Mouse (Mus musculus) central nervous system, embryonic 14 days (tissue): ENCODE data around the gene Rrp7a. TPM values are rescaled to one million over a fixed set of nuclear protein-coding genes. Genes with fewer than 3 reads are reported as not detected.

Source experiments
- polyA plus RNA-seq: library from polyadenylated mRNA; depleted of rRNA; stranded (reverse); fragments of >200 nt; gene quantifications from 2 replicates; pipeline ENCODE4 v1.2.3, GENCODE M21; 2012; rRNA removed

Gene Rrp7a
- 99.1 and 101 TPM in 2 replicates for polyA plus RNA-seq

GRCm38 (mm10) chr15:83122566-83123145 lies at the start of gene Rrp7a:
Rrp7a (minus strand) TSS chr15:83122801.

GRCm38 (mm10) chr15:83149196-83150072 lies 26.8 kb upstream of the Rrp7a start, which contains the start of gene Poldip3:
Poldip3 (minus strand) TSS chr15:83149384.

GRCm38 (mm10) chr15:83089429-83089605 lies 33.3 kb downstream of the Rrp7a start, which contains the start of gene Serhl:
Serhl (plus strand) TSS chr15:83089506.

Other genes with a start within 250 kb of the Rrp7a start
- 35.9 and 39.3 TPM in 2 replicates for gene Tcf20, start 134.9 kb downstream of the Rrp7a start, polyA plus RNA-seq
- gene Nfam1, start 89.5 kb downstream of the Rrp7a start, polyA plus RNA-seq, result 1.8 and 2.1 TPM in 2 replicates
- gene Serhl, start 33.3 kb downstream of the Rrp7a start, polyA plus RNA-seq, result 13.8 and 19.8 TPM in 2 replicates
- gene Poldip3, start 26.6 kb upstream of the Rrp7a start, polyA plus RNA-seq, result 88.3 and 95.7 TPM in 2 replicates
- 57.1 and 72.5 TPM in 2 replicates for gene Cyb5r3, start 49.8 kb upstream of the Rrp7a start, polyA plus RNA-seq
- 2.3 and 3.1 TPM in 2 replicates for gene A4galt, start 129.0 kb upstream of the Rrp7a start, polyA plus RNA-seq
- gene Arfgap3, start 227.4 kb upstream of the Rrp7a start, polyA plus RNA-seq, result 31.4 and 34.0 TPM in 2 replicates